Mouse (Mus musculus) Patski (cell line): ENCODE data around the gene Pigo. TPM values are rescaled to one million over a fixed set of nuclear protein-coding genes. Genes with fewer than 3 reads are reported as not detected.

Source experiments
- ATAC-seq: fragments of 100-300 bp; one replicate; pipeline ENCODE4 v1.8.0; 2021
- CTCF ChIA-PET: fragments of 350-600 bp; sonication (Branson Sonifier 250); formaldehyde crosslinking; loops from one replicate; lab custom pipeline; 2022; ENCODE audit warnings: inconsistent platforms; lab: Charles Lee
- POLR2A ChIA-PET: fragments of 350-600 bp; sonication (Branson Sonifier 250); formaldehyde crosslinking; loops from one replicate; lab custom pipeline; 2022; ENCODE audit warnings: antibody characterized with exemption, inconsistent platforms; lab: Charles Lee
- DNase-seq: peaks from one replicate; pipeline ENCODE4 v3.0.0-alpha.2; 2011; ENCODE audit warnings: low read depth, low spot score
- H3K27me3 ChIP-seq: fragments of 371-371 bp; one replicate; pipeline ENCODE4 v1.5.1; 2021
- CTCF ChIP-seq: fragments of 100-300 bp; IDR thresholded peaks from one replicate; pipeline ENCODE4 v1.5.1; 2021
- in situ Hi-C: fragments of 300-500 bp; cut with MboI; formaldehyde crosslinking; loops from 3 replicates; pipeline ENCODE4 v1.11.1; 2018; ENCODE audit warnings: low pct_unique_long_range_greater_than_20kb, mixed read lengths
- polyA plus RNA-seq: library from polyadenylated mRNA; unstranded; gene quantifications from one replicate; pipeline ENCODE4 v1.2.3, GENCODE M21; 2021

Pigo gene
- polyA plus RNA-seq, 1 experiment from 2014 or later = 11.3 TPM

GRCm38 (mm10) chr4:43029121-43029520, 3.5 kb upstream of the Pigo start:
- TF ChIP-seq CTCF = no peak
- H3K27me3 ChIP-seq = no peaks in the 10 kb centered on the region
- in situ Hi-C loops = no loop called here
- DNase-seq (no peak), ATAC-seq (no peak)
- POLR2A ChIA-PET = interaction anchor here (0.6 kb wide), 1 partner anchor 10 kb away, joined by 4 read pairs; no protein-coding TSS in a partner anchor
- CTCF ChIA-PET = no interaction called here

GRCm38 (mm10) chr4:43024673-43025072, 946 bp downstream of the Pigo start:
- DNase-seq (no peak), ATAC-seq (no peak)
- H3K27me3 ChIP-seq = no peaks in the 10 kb centered on the region
- TF ChIP-seq CTCF = no peak
- in situ Hi-C loops = no loop called here
- CTCF ChIA-PET = interaction anchor here (1.3 to 1.9 kb wide), 5 partner anchors 9 to 27 kb away, joined by 4 to 12 read pairs (median 6); no protein-coding TSS in a partner anchor
- POLR2A ChIA-PET = interaction anchor here (0.6 kb wide), 1 partner anchor 14 kb away, joined by 4 read pairs; no protein-coding TSS in a partner anchor

DNA sequence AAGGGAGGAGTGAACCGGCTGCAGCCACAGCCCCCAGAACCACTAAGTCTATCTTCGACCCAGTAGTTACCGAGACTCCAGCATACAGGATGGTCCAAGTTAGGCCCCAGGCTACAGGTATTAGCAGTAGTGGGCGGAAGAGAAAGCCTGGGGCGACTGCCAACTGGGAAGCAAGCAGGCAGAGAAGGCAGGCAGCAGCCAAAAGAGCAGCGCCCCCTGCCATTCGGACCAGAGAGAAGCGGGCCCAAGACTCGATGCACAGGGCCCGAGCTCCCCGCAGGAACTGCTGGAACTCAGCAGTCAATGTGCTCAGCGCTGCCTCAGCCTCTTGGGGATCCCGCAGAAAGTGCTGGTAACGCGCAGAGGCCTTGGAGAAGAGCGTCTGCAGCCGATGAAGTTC, 4.3 kb downstream of the Pigo start:
- TF ChIP-seq CTCF = no peak
- CTCF ChIA-PET = no interaction called here
- ATAC-seq (no peak), DNase-seq (no peak)
- POLR2A ChIA-PET = no interaction called here
- in situ Hi-C loops = no loop called here
- H3K27me3 ChIP-seq = no peaks in the 10 kb centered on the region

DNA sequence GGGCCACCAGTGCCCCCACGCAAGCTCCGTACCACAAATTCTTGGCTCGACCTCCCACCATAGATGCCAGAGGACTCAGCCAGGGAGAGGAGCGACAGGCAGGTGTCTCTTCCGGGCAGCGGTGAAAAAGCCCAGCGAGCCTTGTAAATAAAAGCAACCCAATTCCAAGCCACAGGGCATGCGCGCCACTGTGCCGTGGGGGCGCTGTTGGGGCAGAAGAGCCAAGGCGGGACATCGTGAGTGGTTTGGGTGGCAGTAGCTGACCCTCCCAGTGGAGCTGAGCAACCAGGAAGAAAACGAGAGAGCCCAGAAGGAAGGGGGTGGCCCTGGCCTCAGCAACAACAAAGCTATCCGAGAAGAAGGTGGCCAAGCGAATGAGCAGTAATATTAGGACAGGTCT, 4.7 kb downstream of the Pigo start:
- POLR2A ChIA-PET = no interaction called here
- ATAC-seq (no peak), DNase-seq (no peak)
- TF ChIP-seq CTCF = no peak
- CTCF ChIA-PET = no interaction called here
- in situ Hi-C loops = no loop called here
- no peaks in the 10 kb centered on the region for H3K27me3 ChIP-seq

- TF ChIP-seq CTCF = no peak
- POLR2A ChIA-PET = interaction anchor here (0.6 kb wide), 1 partner anchor 41 kb away, joined by 3 read pairs; no protein-coding TSS in a partner anchor
- CTCF ChIA-PET = interaction anchor here (1.1 kb wide), 1 partner anchor 9 kb away, joined by 3 read pairs; no protein-coding TSS in a partner anchor
- no peaks in the 10 kb centered on the region for H3K27me3 ChIP-seq
- DNase-seq (no peak), ATAC-seq (no peak)
- in situ Hi-C loops = no loop called here
Measured at GRCm38 (mm10) chr4:43019641-43020465, 5.8 kb downstream of the Pigo start.

- ATAC-seq (no peak), DNase-seq (no peak)
- TF ChIP-seq CTCF = no peak
- ChIA-PET POLR2A (no interaction called here), CTCF (interaction anchor here (1.1 kb wide), 1 partner anchor 8 kb away, joined by 3 read pairs; no protein-coding TSS in a partner anchor)
- in situ Hi-C loops = no loop called here
- no peaks in the 10 kb centered on the region for H3K27me3 ChIP-seq
Measured at GRCm38 (mm10) chr4:43019176-43019575, 6.4 kb downstream of the Pigo start.

DNA sequence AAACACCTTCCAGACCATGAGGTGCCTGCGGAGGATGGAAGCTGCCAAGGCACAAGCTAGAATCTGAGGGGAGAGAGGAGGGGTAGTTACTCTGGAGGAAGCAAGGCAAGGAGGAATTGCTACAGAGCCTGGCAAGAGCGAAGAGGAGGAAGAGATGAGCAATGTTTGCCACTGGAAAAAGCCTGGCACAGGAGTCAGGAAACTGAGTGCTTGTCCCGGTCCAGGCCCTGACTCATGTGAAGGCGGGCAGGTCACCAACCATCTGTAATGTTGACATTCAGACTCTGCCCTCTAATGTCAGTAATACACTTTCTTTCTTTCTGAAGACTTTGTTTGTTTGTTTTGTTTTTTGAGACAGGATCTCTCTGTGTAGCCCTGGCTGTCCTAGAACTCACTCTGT, 7.5 kb downstream of the Pigo start:
- H3K27me3 ChIP-seq = no peaks in the 10 kb centered on the region
- CTCF ChIA-PET = no interaction called here
- no peak for ATAC-seq
- no peak for DNase-seq
- in situ Hi-C loops = no loop called here
- POLR2A ChIA-PET = no interaction called here
- TF ChIP-seq CTCF = no peak

DNA sequence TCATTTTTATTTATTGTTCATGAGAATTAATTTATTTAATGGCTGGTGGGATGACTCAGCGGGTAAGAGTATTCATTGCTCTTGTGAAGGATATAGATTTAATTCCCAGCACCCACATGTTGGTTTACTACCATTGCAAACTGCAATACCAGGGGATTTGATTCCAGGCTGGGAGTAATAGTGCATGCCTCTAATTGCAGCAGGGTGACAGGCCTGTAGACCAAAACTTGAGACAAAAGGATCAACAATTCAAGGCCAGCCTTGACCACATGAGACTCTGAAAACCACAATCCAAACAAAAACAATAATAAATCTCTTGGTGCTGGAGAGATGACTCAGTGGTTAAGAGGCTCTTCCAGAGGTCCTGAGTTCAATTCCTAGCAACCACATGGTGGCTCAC, 13.5 kb downstream of the Pigo start:
- ChIA-PET POLR2A (no interaction called here), CTCF (no interaction called here)
- H3K27me3 ChIP-seq = no peaks in the 10 kb centered on the region
- in situ Hi-C loops = no loop called here
- ATAC-seq (no peak), DNase-seq (no peak)
- no peak for TF ChIP-seq CTCF

GRCm38 (mm10) chr4:43010161-43011038, 15.2 kb downstream of the Pigo start, which contains the start of gene Fancg:
TSS of gene Fancg (minus strand) at chr4:43010506.
- in situ Hi-C loops = no loop called here
- ChIA-PET POLR2A (interaction anchor here (0.9 kb wide), 1 partner anchor 21 kb away, joined by 6 read pairs; the partner anchor contains the start of gene Stoml2), CTCF (interaction anchor here (0.8 kb wide), 1 partner anchor 9 kb away, joined by 3 read pairs; no protein-coding TSS in a partner anchor)
- H3K27me3 ChIP-seq = no peaks in the 10 kb centered on the region
- no peak for DNase-seq
- TF ChIP-seq CTCF = no peak
- ATAC-seq = peak; percentile 87

GRCm38 (mm10) chr4:43005765-43006164, 19.9 kb downstream of the Pigo start:
- DNase-seq (no peak), ATAC-seq (no peak)
- in situ Hi-C loops = no loop called here
- H3K27me3 ChIP-seq = no peaks in the 10 kb centered on the region
- POLR2A ChIA-PET = no interaction called here
- TF ChIP-seq CTCF = no peak
- CTCF ChIA-PET = interaction anchor here (1.3 kb wide), 1 partner anchor 19 kb away, joined by 9 read pairs; the partner anchor contains the start of gene Pigo
